Mouse (Mus musculus) CH12.LX (cell line): ENCODE measurements at regions not wholly inside any gene's neighbourhood (a gene's known extent, or its start where the extent isn't known, plus 50 kb on each side); places are given as distances from the start of the nearest gene placed in this dataset.

ENCODE experiments used
- DNase-seq: peaks from one replicate; pipeline ENCODE4 v3.0.0-alpha.2; 2013; ENCODE audit errors: extremely low read depth
- H3K27ac ChIP-seq: 2 replicates; pipeline ENCODE4 v1.5.1; 2012; ENCODE audit warnings: low read depth, mild to moderate bottlenecking, control low read depth, moderate library complexity; ENCODE audit not compliant: insufficient read depth
- H3K27me3 ChIP-seq: replicated peaks from 2 replicates; pipeline ENCODE3; 2012; ENCODE audit warnings: inconsistent platforms
- H3K36me3 ChIP-seq, 2 experiments: replicated peaks in 1 of 2; 2 replicates each; pipeline versions ENCODE3 to v1.6.1; 2012; ENCODE audit warnings: inconsistent platforms in 1 of 2, low read length in 1 of 2, mild to moderate bottlenecking in 1 of 2, mixed read lengths in 1 of 2, moderate library complexity in 1 of 2; ENCODE audit not compliant: control insufficient read depth in 1 of 2, insufficient read depth in 1 of 2
- H3K4me1 ChIP-seq, 2 experiments: 2 replicates each; pipeline ENCODE4 v1.6.1; 2012; ENCODE audit warnings: inconsistent platforms in 1 of 2, moderate library complexity in 1 of 2; ENCODE audit not compliant: insufficient read depth in 2 of 2, control insufficient read depth in 1 of 2
- H3K4me2 ChIP-seq: 2 replicates; pipeline ENCODE4 v1.6.1; 2012; ENCODE audit warnings: low read depth, mild to moderate bottlenecking, control low read depth; ENCODE audit not compliant: poor library complexity, insufficient read depth, severe bottlenecking
- H3K4me3 ChIP-seq, 3 experiments: fragments of 150-350 bp in 1 of 3; sonication (generic) in 1 of 3; replicated peaks in 1 of 3; 2 replicates each; pipeline versions ENCODE3 to v1.5.1; 2011 to 2012; ENCODE audit warnings: low read depth in 2 of 3, low read length in 2 of 3, mild to moderate bottlenecking in 2 of 3, moderate library complexity in 2 of 3, control low read depth in 1 of 3, improper control_type of control experiment in 1 of 3, inconsistent platforms in 1 of 3, mixed read lengths in 1 of 3; ENCODE audit not compliant: poor library complexity in 1 of 3
- H3K79me2 ChIP-seq: replicated peaks from 2 replicates; pipeline ENCODE4 v1.6.1; 2012; ENCODE audit warnings: mild to moderate bottlenecking, moderate library complexity; ENCODE audit not compliant: control insufficient read depth, poor library complexity, insufficient read depth, severe bottlenecking; ENCODE audit errors: extremely low read depth
- H3K9ac ChIP-seq: 2 replicates; pipeline ENCODE4 v1.6.1; 2012; ENCODE audit warnings: low read depth, mild to moderate bottlenecking, control low read depth, moderate library complexity; ENCODE audit not compliant: insufficient read depth
- H3K9me3 ChIP-seq: replicated peaks from 2 replicates; pipeline ENCODE3; 2012; ENCODE audit warnings: low read length, inconsistent platforms, mixed read lengths
- BHLHE40 ChIP-seq: IDR thresholded peaks from 2 replicates; pipeline ENCODE4 v1.6.1; 2011; ENCODE audit warnings: mild to moderate bottlenecking, low read depth, low read length, improper control_type of control experiment
- E2F4 ChIP-seq: IDR thresholded peaks from 2 replicates; pipeline ENCODE4 v1.6.1; 2011; ENCODE audit warnings: low read depth, low read length, improper control_type of control experiment; ENCODE audit not compliant: insufficient replicate concordance
- ELF1 ChIP-seq: IDR thresholded peaks from 2 replicates; pipeline ENCODE4 v1.6.1; 2014; ENCODE audit warnings: low read depth, mild to moderate bottlenecking, inconsistent platforms, low read length, improper control_type of control experiment
- EP300 ChIP-seq: IDR thresholded peaks from 2 replicates; pipeline ENCODE4 v1.6.1; 2011; ENCODE audit warnings: low read length, improper control_type of control experiment
- ETS1 ChIP-seq: conservative IDR thresholded peaks from 2 replicates; pipeline ENCODE4 v1.6.1; 2012; ENCODE audit warnings: low read depth, mild to moderate bottlenecking, inconsistent platforms, low read length, improper control_type of control experiment, moderate library complexity
- GABPA ChIP-seq: IDR thresholded peaks from 2 replicates; pipeline ENCODE4 v1.6.1; 2012; ENCODE audit warnings: low read depth, low read length, improper control_type of control experiment, inconsistent platforms; ENCODE audit not compliant: insufficient replicate concordance
- HCFC1 ChIP-seq: IDR thresholded peaks from 2 replicates; pipeline ENCODE4 v1.6.1; 2012; ENCODE audit warnings: low read depth, mild to moderate bottlenecking, inconsistent platforms, low read length, improper control_type of control experiment
- JUND ChIP-seq: conservative IDR thresholded peaks from 2 replicates; pipeline ENCODE4 v1.6.1; 2011; ENCODE audit warnings: low read depth, low read length, improper control_type of control experiment
- MAFK ChIP-seq: IDR thresholded peaks from 2 replicates; pipeline ENCODE4 v1.6.1; 2011; ENCODE audit warnings: low read length, improper control_type of control experiment; ENCODE audit not compliant: insufficient replicate concordance
- MAX ChIP-seq: IDR thresholded peaks from 2 replicates; pipeline ENCODE4 v1.6.1; 2011; ENCODE audit warnings: low read length, improper control_type of control experiment
- MYC ChIP-seq: IDR thresholded peaks from 2 replicates; pipeline ENCODE4 v1.6.1; 2011; ENCODE audit warnings: low read depth, mild to moderate bottlenecking, improper control_type of control experiment, low read length
- NELFE ChIP-seq: IDR thresholded peaks from 2 replicates; pipeline ENCODE4 v1.6.1; 2011; ENCODE audit warnings: low read depth, low read length, improper control_type of control experiment
- POLR2AphosphoS2 ChIP-seq: IDR thresholded peaks from 2 replicates; pipeline ENCODE4 v1.6.1; 2011; ENCODE audit warnings: low read depth, low read length, improper control_type of control experiment
- SIN3A ChIP-seq: IDR thresholded peaks from 2 replicates; pipeline ENCODE4 v1.6.1; 2012; ENCODE audit warnings: low read length, improper control_type of control experiment, inconsistent platforms
- TBP ChIP-seq: conservative IDR thresholded peaks from 2 replicates; pipeline ENCODE4 v1.6.1; 2011; ENCODE audit warnings: low read depth, low read length, improper control_type of control experiment
- TCF12 ChIP-seq: IDR thresholded peaks from 2 replicates; pipeline ENCODE4 v1.6.1; 2014; ENCODE audit warnings: low read depth, mild to moderate bottlenecking, inconsistent platforms, low read length, improper control_type of control experiment
- USF2 ChIP-seq: conservative IDR thresholded peaks from 2 replicates; pipeline ENCODE4 v1.6.1; 2011; ENCODE audit warnings: low read depth, low read length, improper control_type of control experiment
- ZC3H11A ChIP-seq: IDR thresholded peaks from 2 replicates; pipeline ENCODE4 v1.6.1; 2012; ENCODE audit warnings: low read depth, mild to moderate bottlenecking, inconsistent platforms, low read length, improper control_type of control experiment
- ZMIZ1 ChIP-seq: IDR thresholded peaks from 2 replicates; pipeline ENCODE4 v1.6.1; 2012; ENCODE audit warnings: low read depth, mild to moderate bottlenecking, inconsistent platforms, low read length, improper control_type of control experiment
- ZNF384 ChIP-seq: IDR thresholded peaks from 2 replicates; pipeline ENCODE4 v1.6.1; 2012; ENCODE audit warnings: low read depth, low read length, improper control_type of control experiment, inconsistent platforms
- dilution Hi-C: fragments of 300-500 bp; cut with MboI; formaldehyde crosslinking; loops from 2 replicates; pipeline ENCODE4 v1.14.3; 2020; ENCODE audit warnings: low sequenced_read_pairs; ENCODE audit not compliant: extremely low pct_unique_long_range_greater_than_20kb, extremely low pct_ligation_motif_present
- in situ Hi-C: fragments of 300-500 bp; cut with MboI; formaldehyde crosslinking; loops from 3 replicates; pipeline ENCODE4 v1.14.3; 2019; ENCODE audit warnings: low sequenced_read_pairs, low pct_ligation_motif_present, low pct_unique_long_range_greater_than_20kb, mixed read lengths

DNA sequence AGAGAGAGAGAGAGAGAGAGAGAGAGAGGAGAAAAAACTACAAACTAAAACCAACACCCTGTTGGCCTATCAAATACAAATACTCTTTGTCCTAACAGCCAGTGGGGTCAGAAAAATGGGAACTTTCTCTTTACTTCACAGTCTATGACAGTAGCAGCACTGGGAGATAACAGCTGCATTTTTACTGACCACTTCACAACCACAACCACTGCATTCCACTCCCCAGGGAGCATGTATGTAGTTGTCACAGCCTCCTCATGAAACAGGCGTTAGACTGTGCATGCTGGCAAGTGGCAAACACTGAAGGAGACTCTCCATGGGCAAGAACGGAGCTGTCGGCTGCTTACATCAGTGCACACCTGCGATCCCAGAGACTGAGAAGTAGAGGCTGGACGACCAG lies 196.2 kb upstream of the Jmjd1c start:
- 0 out of 2 replicates have a peak, but pooled peaks have one; percentile 28 for TF ChIP-seq EP300
- no peak for TF ChIP-seq ZNF384
- TF ChIP-seq BHLHE40 = no peak
- TF ChIP-seq MAX = no peak
- TF ChIP-seq TCF12 = 0 out of 2 replicates have a peak, but pooled peaks have one; percentile 7
- no peak for TF ChIP-seq HCFC1
- TF ChIP-seq MAFK = no peak
- TF ChIP-seq ELF1 = peak; percentile 15; the same call in 1 of the 2 replicates
- TF ChIP-seq SIN3A = no peak
- no peak for TF ChIP-seq ETS1
- no peak for TF ChIP-seq USF2
- TF ChIP-seq JUND = 0 out of 2 replicates have a peak, but pooled peaks have one; percentile 13
- TF ChIP-seq ZMIZ1 = no peak
- TF ChIP-seq TBP = no peak
- TF ChIP-seq MYC = no peak
- no peak for TF ChIP-seq POLR2AphosphoS2
- TF ChIP-seq, all 38 proteins: peak for 4

DNA sequence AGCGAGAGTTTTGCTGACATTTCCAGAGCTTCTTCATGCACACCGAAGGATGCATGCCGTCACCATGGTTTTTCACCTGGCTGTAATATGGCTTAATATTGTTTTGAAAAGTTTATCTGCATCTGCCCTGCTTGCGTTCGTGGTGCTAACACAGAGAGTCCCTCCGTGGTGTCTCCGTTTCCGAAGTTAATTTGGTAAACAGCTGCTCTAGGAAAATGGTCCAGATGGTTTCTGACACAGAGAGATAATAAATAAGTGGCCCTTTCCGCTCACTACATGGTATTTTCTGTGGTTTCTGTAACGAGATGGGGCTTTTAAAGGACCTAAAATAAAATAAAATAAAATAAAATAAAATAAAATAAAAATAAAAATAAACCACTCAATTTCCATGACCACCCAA lies 195.1 kb upstream of the Jmjd1c start:
- in situ Hi-C loops = loop anchor here (10.0 to 25.0 kb wide), 2 partner anchors 187 to 404 kb away; partner anchors contain the start of genes Jmjd1c and Reep3
- H3K9me3 ChIP-seq = no peaks in the 10 kb centered on the region
- no peaks in the 10 kb centered on the region for H3K36me3 ChIP-seq
- H3K4me2 ChIP-seq = no peak overlapping the region
- H3K9ac ChIP-seq = no peak overlapping the region
- H3K4me1 ChIP-seq = peaks cover 7 to 20% of the 10 kb centered on the region in 2 experiments
- TF ChIP-seq ZC3H11A (no peak), E2F4 (no peak), ETS1 (no peak), GABPA (no peak), NELFE (no peak)
- TF ChIP-seq, all 38 proteins: peak for 0
- Histone ChIP-seq H3K79me2 (no peaks in the 10 kb centered on the region), H3K27ac (no peak overlapping the region), H3K4me3 (no peak overlapping the region), H3K27me3 (no peaks in the 10 kb centered on the region)
- dilution Hi-C loops = no loop called here
- no peak for DNase-seq

More for the DNA sequence above, 196.2 kb upstream of the Jmjd1c start:
- no peaks in the 10 kb centered on the region for H3K79me2 ChIP-seq
- in situ Hi-C loops (loop anchor here (10.0 to 25.0 kb wide), 2 partner anchors 188 to 405 kb away; partner anchors contain the start of genes Jmjd1c and Reep3), dilution Hi-C loops (no loop called here)
- H3K27ac ChIP-seq = no peak overlapping the region
- no peaks in the 10 kb centered on the region for H3K36me3 ChIP-seq
- peak overlapping the region in 1 of 3 experiments; percentile 9 for H3K4me3 ChIP-seq
- DNase-seq = peak; percentile 36
- H3K9me3 ChIP-seq = no peaks in the 10 kb centered on the region
- H3K27me3 ChIP-seq = no peaks in the 10 kb centered on the region
- peaks cover 7 to 20% of the 10 kb centered on the region in 2 experiments for H3K4me1 ChIP-seq
- no peak overlapping the region for H3K4me2 ChIP-seq
- no peak overlapping the region for H3K9ac ChIP-seq
